Mouse (Mus musculus) liver, embryonic 16.5 days (tissue): Measurements from ENCODE around the gene Nubpl. TPM values are rescaled to one million over a fixed set of nuclear protein-coding genes. Genes with fewer than 3 reads are reported as not detected.

Experiments used
- ATAC-seq: fragments of 200-750 bp; cut with Nextera tagmentation; 2 replicates; pipeline ENCODE4 v1.8.0; 2017; ENCODE audit warnings: low read depth, mild to moderate bottlenecking, moderate number of reproducible peaks, moderate library complexity
- H3K27ac ChIP-seq: fragments of 300-500 bp; sonication (generic); 2 replicates; pipeline ENCODE4 v1.5.1; 2014; ENCODE audit warnings: mild to moderate bottlenecking, low read length
- H3K27me3 ChIP-seq: fragments of 300-500 bp; sonication (generic); 2 replicates; pipeline ENCODE4 v1.6.1; 2014; ENCODE audit warnings: low read depth, low read length, mixed read lengths; ENCODE audit not compliant: control insufficient read depth, insufficient read depth
- H3K36me3 ChIP-seq: fragments of 300-500 bp; sonication (generic); 2 replicates; pipeline ENCODE4 v1.6.1; 2014; ENCODE audit warnings: mild to moderate bottlenecking; ENCODE audit not compliant: control insufficient read depth, insufficient read depth
- H3K4me1 ChIP-seq: fragments of 300-500 bp; sonication (generic); 2 replicates; pipeline ENCODE4 v1.6.1; 2014; ENCODE audit warnings: low read depth, low read length, mixed read lengths; ENCODE audit not compliant: control insufficient read depth
- H3K4me2 ChIP-seq: fragments of 300-500 bp; sonication (generic); 2 replicates; pipeline ENCODE4 v1.6.1; 2014; ENCODE audit warnings: low read depth, low read length, mixed read lengths
- H3K4me3 ChIP-seq: fragments of 300-500 bp; sonication (generic); 2 replicates; pipeline ENCODE4 v1.5.1; 2014; ENCODE audit warnings: low read depth, mild to moderate bottlenecking, low read length
- H3K9ac ChIP-seq: fragments of 300-500 bp; sonication (generic); 2 replicates; pipeline ENCODE4 v1.6.1; 2014; ENCODE audit warnings: low read depth, low read length
- H3K9me3 ChIP-seq: fragments of 300-500 bp; sonication (generic); replicated peaks from 2 replicates; pipeline ENCODE4 v1.6.1; 2016; ENCODE audit warnings: low read length; ENCODE audit not compliant: control insufficient read depth
- WGBS: fragments of 180-500 bp; shearing (Covaris S2); extraction: QIAGEN DNeasy Blood & Tissue Kit; methylation state at CpG from one replicate; pipeline ENCODE4 v1.1.7; 2014; ENCODE audit not compliant: insufficient replicate concordance; 5-methylcytosine and 5-hydroxymethylcytosine counted together
- polyA plus RNA-seq: library from polyadenylated mRNA; unstranded; fragments of >200 nt; fragmentation: Nextera tagmentation; extraction: Ambion mirVana; gene quantifications from 2 replicates; pipeline ENCODE4 v1.2.1, GENCODE M21; 2015

Nubpl gene
- polyA plus RNA-seq, 1 experiment from 2014 or later, result 3.5 TPM

- Histone ChIP-seq H3K4me2 (no peak overlapping the region), H3K27me3 (no peaks in the 10 kb centered on the region), H3K4me3 (no peak overlapping the region), H3K36me3 (no peaks in the 10 kb centered on the region), H3K4me1 (no peaks in the 10 kb centered on the region), H3K27ac (no peak overlapping the region), H3K9me3 (no peaks in the 10 kb centered on the region), H3K9ac (no peak overlapping the region)
- ATAC-seq, result no peak
- 26% methylated on average over 1 of the region's 1 CpGs for WGBS
These were observed 175.3 kb downstream of the Nubpl start for GRCm38 (mm10) chr12:52272828-52273227.

DNA sequence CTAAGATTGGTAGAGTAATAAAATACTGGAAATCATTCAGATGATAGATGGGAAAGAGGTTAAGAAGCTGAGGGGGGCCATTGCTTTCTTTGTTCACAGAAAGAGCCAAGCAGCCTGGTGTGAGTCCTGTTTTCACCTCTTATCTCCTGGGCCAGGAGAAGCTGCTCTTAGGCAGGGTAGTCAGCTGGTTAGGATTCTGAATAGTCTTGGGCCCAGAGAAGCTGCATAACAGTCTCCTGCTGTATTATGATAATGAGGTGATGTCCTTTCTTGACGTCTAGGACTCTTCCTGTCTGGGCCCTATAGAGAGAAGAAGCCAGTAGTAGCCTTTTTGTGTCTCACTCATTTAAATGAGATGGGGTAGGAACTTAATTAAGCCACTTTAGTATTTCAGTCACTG is 178.8 kb downstream of the Nubpl start:
- Histone ChIP-seq H3K27me3 (no peaks in the 10 kb centered on the region), H3K36me3 (no peaks in the 10 kb centered on the region), H3K4me1 (no peaks in the 10 kb centered on the region), H3K4me3 (no peak overlapping the region), H3K4me2 (no peak overlapping the region), H3K9me3 (no peaks in the 10 kb centered on the region), H3K27ac (no peak overlapping the region), H3K9ac (no peak overlapping the region)
- WGBS, result 19% methylated on average over 1 of the region's 1 CpGs
- no peak for ATAC-seq

GRCm38 (mm10) chr12:52281232-52281631 is 183.7 kb downstream of the Nubpl start:
- H3K36me3 ChIP-seq, result no peaks in the 10 kb centered on the region
- ATAC-seq, result no peak
- 41% methylated on average over 1 of the region's 1 CpGs for WGBS
- H3K27me3 ChIP-seq, result no peaks in the 10 kb centered on the region
- H3K4me2 ChIP-seq, result no peak overlapping the region
- no peaks in the 10 kb centered on the region for H3K9me3 ChIP-seq
- H3K27ac ChIP-seq, result no peak overlapping the region
- no peaks in the 10 kb centered on the region for H3K4me1 ChIP-seq
- no peak overlapping the region for H3K4me3 ChIP-seq
- no peak overlapping the region for H3K9ac ChIP-seq

DNA sequence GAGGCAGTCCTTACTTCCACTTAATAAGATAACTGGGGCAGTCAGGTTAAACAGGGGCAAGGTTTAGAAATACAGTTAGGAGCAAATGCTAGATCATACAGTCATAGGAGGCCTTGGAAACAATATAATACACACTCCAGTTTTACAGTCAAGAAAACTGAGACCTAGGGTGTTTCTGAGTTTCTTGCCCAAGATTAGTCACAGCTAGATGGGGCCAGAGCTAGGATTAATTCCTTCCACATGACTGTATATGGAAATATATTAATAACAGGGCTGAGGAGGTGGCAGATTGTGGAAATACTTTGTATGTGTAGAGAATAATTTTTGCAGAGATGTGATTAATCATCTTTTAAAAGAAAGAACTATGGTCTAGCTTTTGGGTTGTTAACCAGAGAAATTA is 186.9 kb downstream of the Nubpl start:
- no peak overlapping the region for H3K9ac ChIP-seq
- no peaks in the 10 kb centered on the region for H3K9me3 ChIP-seq
- H3K4me1 ChIP-seq, result no peaks in the 10 kb centered on the region
- no peak overlapping the region for H3K4me3 ChIP-seq
- H3K27ac ChIP-seq, result no peak overlapping the region
- no peak overlapping the region for H3K4me2 ChIP-seq
- no peaks in the 10 kb centered on the region for H3K36me3 ChIP-seq
- no peak for ATAC-seq
- H3K27me3 ChIP-seq, result no peaks in the 10 kb centered on the region

DNA sequence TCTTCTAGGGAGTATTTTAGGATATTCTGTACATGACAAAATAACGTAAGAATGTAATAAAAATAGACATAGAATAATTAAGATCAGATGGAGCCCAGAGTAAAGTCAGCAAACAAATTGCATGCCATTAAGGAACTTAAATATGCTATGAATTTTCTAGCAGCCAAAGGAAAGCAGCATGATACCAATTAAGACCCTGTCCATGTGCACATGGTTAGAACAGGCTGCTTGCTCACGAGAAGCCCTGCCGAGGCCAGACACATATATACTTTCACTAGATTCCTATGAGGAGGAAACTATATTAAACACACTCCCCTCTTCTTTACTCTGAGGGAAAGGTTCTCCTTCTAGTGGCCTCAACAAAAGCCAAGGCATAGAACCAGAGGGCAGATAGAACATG is 189.3 kb downstream of the Nubpl start:
- WGBS, result 67% methylated on average over 3 of the region's 3 CpGs
- H3K36me3 ChIP-seq, result no peaks in the 10 kb centered on the region

GRCm38 (mm10) chr12:52288537-52288936 is 191.0 kb downstream of the Nubpl start:
- Histone ChIP-seq H3K27ac (no peak overlapping the region), H3K4me1 (no peaks in the 10 kb centered on the region), H3K9me3 (no peaks in the 10 kb centered on the region), H3K9ac (no peak overlapping the region), H3K4me3 (no peak overlapping the region), H3K36me3 (no peaks in the 10 kb centered on the region), H3K27me3 (no peaks in the 10 kb centered on the region), H3K4me2 (no peak overlapping the region)
- ATAC-seq, result peak; percentile 13; the same call in 1 of the 2 replicates
- 23% methylated on average over 4 of the region's 4 CpGs for WGBS

More for the DNA sequence above, 189.3 kb downstream of the Nubpl start:
- H3K27me3 ChIP-seq, result no peaks in the 10 kb centered on the region
- H3K27ac ChIP-seq, result no peak overlapping the region
- H3K4me1 ChIP-seq, result no peaks in the 10 kb centered on the region
- H3K4me2 ChIP-seq, result no peak overlapping the region
- H3K9me3 ChIP-seq, result no peaks in the 10 kb centered on the region
- no peak overlapping the region for H3K9ac ChIP-seq
- ATAC-seq, result no peak
- H3K4me3 ChIP-seq, result no peak overlapping the region

DNA sequence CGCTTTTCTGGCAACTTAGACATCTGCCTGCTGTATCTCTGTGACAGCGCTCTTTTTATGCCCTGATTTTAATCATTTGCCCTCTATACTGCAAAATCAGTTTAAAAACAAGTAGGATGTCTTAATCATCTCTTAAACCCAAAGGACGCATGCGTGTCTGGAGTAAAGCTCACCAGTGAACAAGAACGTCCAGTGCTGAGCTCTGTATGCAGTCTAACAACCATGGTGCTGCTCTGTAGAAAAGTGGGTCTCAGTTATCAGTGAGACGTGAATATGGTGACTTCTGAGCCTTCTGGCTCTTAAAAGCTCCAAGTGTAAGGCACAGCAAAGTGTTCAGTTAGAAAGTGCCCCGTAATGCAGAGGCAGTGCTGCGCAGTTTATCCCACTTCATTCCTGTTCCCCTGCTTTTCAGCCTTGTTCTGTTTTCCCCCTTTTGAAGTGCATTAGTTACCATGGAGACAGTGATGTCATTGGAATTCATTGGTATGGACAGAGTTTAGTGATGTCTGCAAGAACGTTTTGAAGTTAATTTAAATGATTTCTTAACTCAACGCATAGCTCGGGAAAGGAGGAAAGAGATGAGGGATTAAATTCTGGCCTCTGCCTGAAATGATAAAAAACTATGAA is 191.5 kb downstream of the Nubpl start:
- H3K4me2 ChIP-seq, result no peak overlapping the region
- no peak overlapping the region for H3K27ac ChIP-seq
- no peak overlapping the region for H3K9ac ChIP-seq
- no peaks in the 10 kb centered on the region for H3K27me3 ChIP-seq
- no peak overlapping the region for H3K4me3 ChIP-seq
- H3K9me3 ChIP-seq, result no peaks in the 10 kb centered on the region
- WGBS, result 63% methylated on average over 11 of the region's 11 CpGs
- no peak for ATAC-seq
- no peaks in the 10 kb centered on the region for H3K36me3 ChIP-seq
- no peaks in the 10 kb centered on the region for H3K4me1 ChIP-seq

GRCm38 (mm10) chr12:52289594-52289993 is 192.1 kb downstream of the Nubpl start:
- H3K4me1 ChIP-seq, result no peaks in the 10 kb centered on the region
- no peaks in the 10 kb centered on the region for H3K36me3 ChIP-seq
- no peak overlapping the region for H3K4me2 ChIP-seq
- no peaks in the 10 kb centered on the region for H3K27me3 ChIP-seq
- no peaks in the 10 kb centered on the region for H3K9me3 ChIP-seq
- H3K4me3 ChIP-seq, result no peak overlapping the region
- H3K9ac ChIP-seq, result no peak overlapping the region
- no peak for ATAC-seq
- H3K27ac ChIP-seq, result no peak overlapping the region
- WGBS, result 73% methylated on average over 10 of the region's 10 CpGs

- Histone ChIP-seq H3K27me3 (no peaks in the 10 kb centered on the region), H3K4me2 (no peak overlapping the region), H3K27ac (no peak overlapping the region), H3K4me3 (no peak overlapping the region), H3K9me3 (no peaks in the 10 kb centered on the region), H3K9ac (no peak overlapping the region), H3K36me3 (no peaks in the 10 kb centered on the region), H3K4me1 (no peaks in the 10 kb centered on the region)
- no peak for ATAC-seq
- WGBS, result 76% methylated on average over 2 of the region's 2 CpGs
These were observed 196.4 kb downstream of the Nubpl start for GRCm38 (mm10) chr12:52293931-52294330.
